Mouse (Mus musculus) heart, adult 8-10 months (tissue): ENCODE data around the gene B3gnt2. TPM values are rescaled to one million over a fixed set of nuclear protein-coding genes. Genes with fewer than 3 reads are reported as not detected.

Source experiments
- DNase-seq: peaks from one replicate; pipeline ENCODE4 v3.0.0; 2022; ENCODE audit warnings: low spot score
- total RNA-seq, 4 experiments: library from RNA; stranded (reverse); gene quantifications; 2 replicates each; pipeline ENCODE4 v1.2.4; 2022

Gene B3gnt2
- total RNA-seq, 4 experiments from 2014 or later: 3.0 to 9.4 (median 6.9) TPM

- DNase-seq: no peak
These were observed 44.9 kb downstream of the B3gnt2 start for GRCm38 (mm10) chr11:22815877-22816276.

DNA sequence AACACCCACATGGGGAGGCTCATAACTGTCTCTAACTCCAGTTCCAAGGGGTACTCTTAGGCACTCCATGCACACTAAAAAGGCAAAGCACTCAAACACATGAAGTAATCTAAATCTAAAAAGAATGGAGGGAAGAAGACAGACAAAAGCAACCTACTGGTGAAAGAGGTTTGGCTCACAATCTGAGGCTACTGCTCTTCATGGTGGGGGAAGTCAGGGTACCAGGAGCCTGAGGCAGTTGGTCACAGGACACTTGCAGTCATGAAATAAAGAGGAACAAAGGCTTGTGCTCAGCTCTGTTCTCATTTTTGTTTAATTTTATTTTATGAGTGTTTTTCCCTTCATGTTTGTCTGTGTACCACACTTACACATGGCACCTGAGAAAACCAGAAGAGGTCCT is 45.6 kb downstream of the B3gnt2 start:
- DNase-seq: no peak

GRCm38 (mm10) chr11:22813921-22814704 is 46.6 kb downstream of the B3gnt2 start:
- peak; percentile 13 for DNase-seq

DNA sequence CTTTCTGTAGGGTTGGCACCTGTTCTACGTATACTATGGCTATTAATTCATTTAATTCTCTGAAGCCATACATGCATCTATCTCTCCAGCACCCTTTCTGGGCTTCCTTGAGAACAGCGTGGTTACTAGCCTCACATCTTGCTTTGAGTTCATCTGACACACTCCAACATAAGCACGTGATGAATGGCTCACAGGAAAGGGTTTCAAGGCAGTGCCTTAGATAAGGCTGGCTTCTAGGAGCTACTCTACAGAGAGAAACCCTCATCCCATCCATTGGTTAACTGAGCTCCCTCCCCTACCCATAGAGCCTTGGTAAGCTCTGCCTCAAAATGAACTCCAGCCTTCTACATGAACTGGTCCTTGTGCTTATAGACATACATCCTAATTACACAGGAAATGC is 47.3 kb downstream of the B3gnt2 start:
- DNase-seq: no peak

DNA sequence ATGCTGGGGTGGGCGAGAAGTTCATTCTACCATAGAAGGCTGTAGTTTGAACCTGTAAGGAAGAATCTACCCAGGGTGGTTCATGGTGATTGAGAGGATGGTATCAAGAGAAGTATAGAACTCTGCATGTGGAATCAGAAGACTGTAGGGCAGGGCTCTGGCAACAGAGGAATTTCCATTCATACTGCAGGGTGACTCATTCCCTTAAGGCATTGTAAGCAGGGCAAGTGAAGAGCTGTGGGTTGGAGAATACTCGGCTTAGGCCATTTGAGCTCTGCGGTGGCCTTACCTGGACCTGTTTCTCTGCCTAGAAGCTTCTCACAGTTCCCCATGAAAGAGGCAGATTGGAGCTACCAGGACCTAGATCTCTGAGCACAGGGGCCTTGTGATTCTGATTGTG is 49.3 kb downstream of the B3gnt2 start:
- no peak for DNase-seq

DNA sequence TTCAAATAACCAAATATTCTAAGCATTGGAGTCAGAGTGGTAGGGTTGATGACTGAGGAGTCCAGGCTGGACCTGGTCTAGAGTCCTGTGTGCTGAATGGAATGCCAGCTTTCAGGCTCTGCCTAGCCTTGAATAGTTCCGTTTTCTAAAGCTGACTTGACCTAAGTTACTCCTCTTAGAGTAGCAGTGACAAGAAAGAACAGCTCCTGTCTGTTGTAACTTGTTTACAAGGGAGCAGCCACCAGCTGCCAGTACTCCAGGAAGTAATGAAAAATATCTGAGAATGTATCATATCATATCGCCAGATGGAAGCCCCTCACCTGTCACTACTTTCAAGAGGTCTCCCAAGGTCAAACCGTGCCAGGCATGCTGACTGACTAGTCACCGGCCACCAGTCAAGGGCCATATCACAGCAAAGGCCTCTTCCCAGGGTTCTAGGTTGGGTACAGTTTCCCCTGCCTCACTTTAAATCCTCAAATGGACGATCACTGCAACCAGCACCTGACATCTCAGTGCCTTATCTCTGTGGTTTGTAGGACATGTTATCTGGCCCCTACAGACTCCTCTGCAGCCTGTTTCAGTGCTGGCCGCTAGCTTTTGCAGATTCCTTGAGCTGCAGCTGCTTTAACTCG is 51.2 kb downstream of the B3gnt2 start:
- DNase-seq: no peak

DNA sequence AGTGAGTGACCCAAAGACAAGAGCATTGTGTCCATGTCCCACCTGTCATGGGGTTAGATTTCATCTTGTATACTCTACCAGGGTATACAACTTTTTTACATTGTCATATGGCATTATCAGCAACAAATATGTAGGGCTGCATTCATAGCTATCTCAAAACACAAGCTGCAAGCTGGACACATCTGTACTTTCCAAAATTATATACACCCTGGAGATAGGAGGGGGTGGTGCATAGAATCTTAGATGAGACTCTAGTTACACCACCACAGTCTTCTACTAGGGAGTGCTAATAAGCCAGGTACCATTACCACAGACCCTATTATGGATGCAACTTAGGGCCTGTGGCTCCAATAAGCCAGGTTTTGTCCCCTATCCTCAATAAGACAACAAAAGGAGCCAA is 52.7 kb downstream of the B3gnt2 start:
- DNase-seq: no peak

DNA sequence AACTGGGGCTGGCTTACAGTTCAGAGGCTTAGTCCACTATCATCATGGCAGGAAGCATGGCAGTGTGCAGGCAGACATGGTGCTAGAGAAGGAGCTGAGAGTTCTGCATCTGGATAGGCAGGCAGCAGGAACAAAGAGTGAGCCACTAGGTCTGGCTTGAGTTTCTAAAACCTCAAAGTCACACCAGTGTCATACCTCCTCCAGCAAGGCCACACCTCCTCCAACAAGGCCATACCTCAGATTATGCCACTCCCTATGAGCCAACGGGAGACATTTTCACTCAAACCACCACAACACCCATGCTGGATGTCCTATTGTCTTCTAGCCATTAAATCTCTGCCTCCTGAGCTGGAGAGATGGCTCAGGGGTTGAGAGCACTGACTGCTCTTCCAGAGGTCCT is 55.6 kb downstream of the B3gnt2 start:
- no peak for DNase-seq

GRCm38 (mm10) chr11:22799987-22800424 is 60.8 kb downstream of the B3gnt2 start:
- DNase-seq: no peak

GRCm38 (mm10) chr11:22798916-22799315 is 61.8 kb downstream of the B3gnt2 start:
- DNase-seq: no peak

DNA sequence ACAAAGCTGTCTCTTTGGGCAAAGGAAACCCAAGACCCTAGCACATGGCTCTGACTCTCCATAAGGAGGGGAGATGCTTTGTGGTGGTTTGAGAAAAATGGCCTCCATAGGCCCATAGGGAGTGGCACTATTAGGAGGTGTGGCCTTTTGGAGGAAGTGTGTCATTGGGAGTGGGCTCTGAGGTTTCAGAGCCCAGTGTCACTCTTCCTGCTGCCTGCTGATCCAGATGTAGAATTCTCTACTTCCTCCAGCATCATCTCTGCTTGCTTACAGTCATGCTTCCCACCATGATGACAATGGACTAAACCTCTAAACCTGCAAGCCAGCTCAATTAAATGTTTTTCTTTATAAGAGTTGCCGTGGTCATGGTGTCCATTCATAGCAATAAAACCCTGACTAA is 66.0 kb downstream of the B3gnt2 start:
- no peak for DNase-seq

- no peak for DNase-seq
These were observed 66.9 kb downstream of the B3gnt2 start for GRCm38 (mm10) chr11:22793881-22794203.

DNA sequence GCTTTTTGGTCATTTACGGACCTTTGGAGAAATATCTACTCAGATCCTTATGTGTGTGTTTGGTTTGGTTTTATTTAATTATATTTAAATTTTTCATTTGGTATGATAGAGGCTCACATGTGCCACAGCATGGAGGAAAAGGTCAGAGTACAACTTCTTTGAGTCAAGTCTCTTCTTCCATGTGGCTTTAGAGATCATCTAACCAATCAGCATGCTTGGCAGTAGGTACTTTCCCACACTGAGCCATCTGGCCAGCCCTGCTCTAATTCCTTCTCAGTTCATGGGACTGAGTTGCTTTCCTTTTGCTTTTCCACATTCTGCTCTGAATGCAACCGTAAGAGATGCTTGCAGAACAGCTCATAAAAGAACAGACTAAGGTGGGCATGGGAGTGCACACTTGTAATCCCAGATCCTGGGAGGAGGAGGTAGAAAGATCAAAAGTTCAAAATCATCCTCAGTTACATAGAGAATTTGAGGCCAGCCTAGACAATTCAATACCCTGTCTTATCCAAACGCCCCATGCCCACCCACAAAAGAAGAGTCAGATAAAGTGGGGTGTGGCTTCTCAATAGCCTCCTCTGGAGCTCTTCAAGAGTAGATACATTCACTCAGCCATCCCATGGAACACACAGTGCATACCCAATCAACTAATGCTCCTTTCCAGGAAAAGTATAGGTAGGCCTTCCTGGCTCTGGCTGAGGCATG is 67.4 kb downstream of the B3gnt2 start:
- no peak for DNase-seq

DNA sequence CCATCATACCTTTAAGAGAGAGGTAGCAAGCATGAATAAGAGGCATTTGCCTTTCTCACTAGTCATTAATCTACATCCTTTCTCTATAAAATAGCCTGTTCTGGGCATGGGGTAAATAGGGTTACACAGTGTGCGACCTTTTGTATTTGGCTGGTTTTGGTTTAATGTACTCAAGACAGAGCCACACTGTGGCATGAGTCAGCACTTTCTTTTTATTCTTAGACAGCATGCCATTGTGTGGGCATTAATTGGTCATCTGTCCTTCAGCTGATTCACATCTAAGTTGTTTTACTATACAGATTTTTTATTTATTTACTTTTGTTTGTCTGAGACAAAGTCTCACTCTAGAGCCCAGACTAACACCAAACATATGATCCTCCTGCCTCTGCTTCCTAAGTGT is 68.6 kb downstream of the B3gnt2 start:
- DNase-seq: no peak

DNA sequence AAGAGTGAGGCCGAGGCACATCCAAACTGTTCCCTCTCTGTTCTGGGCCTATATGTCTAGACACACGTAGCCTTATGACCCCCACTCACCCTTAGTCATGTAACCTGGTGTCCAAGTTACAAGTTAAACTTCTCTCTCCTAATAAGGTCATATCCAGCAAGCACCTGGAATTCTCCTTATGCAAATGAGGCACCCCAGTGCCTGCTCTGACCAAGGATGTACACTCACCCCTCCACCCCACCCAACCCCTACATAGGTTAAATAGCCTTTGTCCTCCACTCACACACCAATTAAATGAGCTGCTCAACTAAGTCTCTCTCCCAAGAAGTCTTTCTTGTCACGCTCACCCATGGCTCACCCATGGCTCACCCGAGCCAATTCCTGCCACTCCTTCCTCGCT is 69.0 kb downstream of the B3gnt2 start:
- DNase-seq: no peak

DNA sequence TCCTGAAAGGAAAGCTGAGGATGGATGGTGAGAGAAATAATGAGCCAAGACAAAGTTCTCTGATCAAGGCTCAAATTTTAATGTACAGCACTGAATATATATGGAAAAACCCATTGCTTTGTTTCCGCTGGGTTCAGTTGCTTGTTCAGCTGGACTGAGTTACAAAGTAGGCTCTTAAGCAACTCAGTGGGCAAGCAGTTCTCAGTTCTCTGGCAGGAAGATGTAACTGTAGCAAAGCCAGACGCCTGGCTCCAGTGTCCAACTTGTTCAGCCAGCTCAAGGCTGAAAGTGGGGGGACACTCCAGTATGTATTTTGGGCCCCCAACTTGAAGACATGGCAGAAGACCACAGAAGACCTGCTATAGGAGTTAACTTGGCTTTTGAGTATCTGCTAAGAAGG is 72.9 kb downstream of the B3gnt2 start:
- no peak for DNase-seq

DNA sequence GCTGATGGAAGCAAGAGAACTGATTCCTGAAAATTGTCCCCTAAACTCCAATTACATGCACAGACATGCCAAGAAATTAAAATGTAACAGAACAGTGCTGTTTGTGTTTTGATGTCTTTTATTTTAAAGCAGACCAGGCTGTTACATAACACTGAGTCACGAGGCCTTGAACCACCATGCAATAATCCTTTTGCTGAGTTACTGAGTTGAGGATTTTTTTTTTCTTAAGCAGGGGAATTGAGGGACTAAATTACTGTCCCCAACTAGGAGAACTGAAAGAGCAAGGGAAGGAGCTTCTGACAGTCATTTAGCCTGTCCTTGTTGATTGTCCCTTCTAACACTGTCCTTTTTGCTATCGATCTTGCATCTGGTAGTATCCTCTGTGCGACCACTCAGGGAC is 76.3 kb downstream of the B3gnt2 start:
- DNase-seq: no peak

DNA sequence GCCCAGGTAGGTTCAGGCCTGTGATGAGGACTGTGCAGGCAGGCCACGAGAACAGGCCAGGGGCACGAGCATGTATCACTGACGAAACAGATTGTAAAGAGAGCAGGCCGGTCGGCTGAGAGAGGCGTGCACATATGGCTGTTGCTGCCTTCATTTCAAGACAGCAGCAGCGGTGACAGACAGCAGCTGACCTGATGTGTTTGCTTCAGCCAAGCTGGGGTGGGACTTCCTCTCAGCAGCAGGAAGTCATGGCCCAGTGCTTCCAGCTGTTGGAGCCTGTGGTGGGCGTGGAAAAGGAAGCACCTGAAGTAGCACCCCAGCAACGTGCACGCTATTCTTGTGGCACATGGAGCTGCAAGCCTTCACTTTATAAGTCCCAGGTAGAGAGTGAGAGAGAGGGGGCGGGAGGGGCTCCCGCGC is 78.0 kb downstream of the B3gnt2 start:
- DNase-seq: no peak

- no peak for DNase-seq
These were observed 79.6 kb downstream of the B3gnt2 start for GRCm38 (mm10) chr11:22781190-22781589.

- peak; percentile 14 for DNase-seq
These were observed 80.0 kb downstream of the B3gnt2 start for GRCm38 (mm10) chr11:22780761-22781160.

DNA sequence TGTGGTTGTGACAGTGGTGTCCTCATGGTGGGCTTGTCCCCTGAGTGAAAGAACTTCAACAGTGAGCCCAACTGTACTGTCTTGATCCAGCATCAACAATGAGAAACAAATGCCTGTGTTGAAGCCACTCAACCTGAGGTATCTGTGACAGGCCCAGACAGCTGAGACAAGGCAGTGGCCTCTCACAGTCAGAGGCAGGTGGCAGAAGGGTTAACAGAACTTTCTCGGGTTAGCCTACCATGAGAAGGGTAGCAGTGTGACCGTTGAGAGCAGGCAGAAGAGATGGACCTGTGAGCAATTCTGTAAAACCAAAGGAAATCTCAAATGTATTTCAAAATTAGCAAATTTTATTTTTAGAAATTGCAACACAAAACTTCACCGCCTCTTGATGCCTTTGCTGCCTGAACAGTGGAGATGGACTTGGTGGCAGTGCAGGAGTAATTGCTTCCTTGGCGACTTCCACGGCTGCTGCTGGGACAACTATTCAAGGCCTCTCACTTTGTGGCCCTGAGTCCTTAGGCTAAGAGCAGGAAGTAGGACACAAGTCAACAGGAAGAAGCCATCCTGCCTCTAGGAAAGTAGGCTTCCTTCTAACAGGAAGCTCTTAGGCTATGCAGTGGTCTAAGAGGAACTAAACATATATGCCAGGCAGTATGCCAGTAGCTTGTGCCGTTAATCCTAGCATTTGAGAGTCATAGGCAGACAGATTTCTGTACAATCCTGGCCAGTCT is 80.8 kb downstream of the B3gnt2 start:
- peak; percentile 36 for DNase-seq

GRCm38 (mm10) chr11:22778596-22778995 is 82.2 kb downstream of the B3gnt2 start:
- DNase-seq: no peak
